Mouse (Mus musculus) hindbrain, embryonic 16.5 days (tissue): ENCODE measurements at regions not wholly inside any gene's neighbourhood (a gene's known extent, or its start where the extent isn't known, plus 50 kb on each side); places are given as distances from the start of the nearest gene placed in this dataset. TPM values are rescaled to one million over a fixed set of nuclear protein-coding genes. Genes with fewer than 3 reads are reported as not detected.

Experiments
- microRNA-seq: library from miRNA; unstranded; fragments of <30 nt; microRNA quantifications from one replicate; pipeline ENCODE4, GENCODE M21; 2017

Small RNAs in the stretch of these regions (microRNA-seq; reads per million reads assigned to microRNA genes)
- not detected for gene Gm24979
